Mouse (Mus musculus) lung, adult 18-20 months (tissue): ENCODE results near the gene Rab36.

Experiments
- DNase-seq, 2 experiments: peaks; one replicate each; pipeline ENCODE4 v3.0.0; 2022; ENCODE audit warnings: mixed read lengths in 2 of 2

The Rab36 gene

GRCm38 (mm10) chr10:75070281-75070976, 33.6 kb downstream of the Rab36 start:
- DNase-seq, result no peak

GRCm38 (mm10) chr10:75075665-75076064, 38.8 kb downstream of the Rab36 start:
- DNase-seq, result peak; percentile 38 to 51

GRCm38 (mm10) chr10:75078174-75079128, 41.6 kb downstream of the Rab36 start:
- DNase-seq, result no peak

GRCm38 (mm10) chr10:75085330-75085729, 48.5 kb downstream of the Rab36 start:
- no peak for DNase-seq

- DNase-seq, result no peak
Measured at GRCm38 (mm10) chr10:75088471-75088870, 51.6 kb downstream of the Rab36 start.

- DNase-seq, result peak; percentile 36 to 51
Measured at GRCm38 (mm10) chr10:75091478-75092152, 54.8 kb downstream of the Rab36 start.

GRCm38 (mm10) chr10:75093252-75093987, 56.6 kb downstream of the Rab36 start:
- DNase-seq, result no peak

- no peak for DNase-seq
Measured at GRCm38 (mm10) chr10:75094338-75094737, 57.5 kb downstream of the Rab36 start.

- DNase-seq, result no peak
Measured at GRCm38 (mm10) chr10:75095216-75095615, 58.4 kb downstream of the Rab36 start.

- DNase-seq, result peak; percentile 44 to 50
Measured at GRCm38 (mm10) chr10:75098446-75099183, 61.8 kb downstream of the Rab36 start.

- DNase-seq, result no peak
Measured at GRCm38 (mm10) chr10:75100298-75100697, 63.4 kb downstream of the Rab36 start.

GRCm38 (mm10) chr10:75103502-75103901, 66.6 kb downstream of the Rab36 start:
- DNase-seq, result no peak
